Mouse (Mus musculus) midbrain, postnatal 0 days (tissue): ENCODE data around the gene Usp47. TPM values are rescaled to one million over a fixed set of nuclear protein-coding genes. Genes with fewer than 3 reads are reported as not detected.

Experiments used
- ATAC-seq: fragments of 200-750 bp; cut with Nextera tagmentation; 2 replicates; pipeline ENCODE4 v1.8.0; 2017; ENCODE audit warnings: moderate number of reproducible peaks, mild to moderate bottlenecking, moderate TSS enrichment, moderate library complexity; ENCODE audit not compliant: low FRiP score
- DNase-seq: peaks from one replicate; pipeline ENCODE4 v3.0.0-alpha.2; 2015; ENCODE audit warnings: low spot score
- H3K27ac ChIP-seq: fragments of 300-500 bp; sonication (generic); 2 replicates; pipeline ENCODE4 v1.5.1; 2014; ENCODE audit warnings: low read depth, mild to moderate bottlenecking, low read length, mixed read lengths
- H3K27me3 ChIP-seq: fragments of 300-500 bp; sonication (generic); 2 replicates; pipeline ENCODE4 v1.6.1; 2014; ENCODE audit warnings: low read length, control low read depth, mixed read lengths; ENCODE audit not compliant: insufficient read depth
- H3K36me3 ChIP-seq: fragments of 300-500 bp; sonication (generic); 2 replicates; pipeline ENCODE4 v1.6.1; 2014; ENCODE audit warnings: low read length, control low read depth, mixed read lengths; ENCODE audit not compliant: insufficient read depth
- H3K4me1 ChIP-seq: fragments of 300-500 bp; sonication (generic); 2 replicates; pipeline ENCODE4 v1.6.1; 2014; ENCODE audit warnings: mild to moderate bottlenecking, control low read depth, antibody characterized with exemption, low read length, mixed read lengths; ENCODE audit not compliant: insufficient read depth
- H3K4me2 ChIP-seq: fragments of 300-500 bp; sonication (generic); 2 replicates; pipeline ENCODE4 v1.6.1; 2014; ENCODE audit warnings: low read depth, mild to moderate bottlenecking, low read length, mixed read lengths; ENCODE audit not compliant: poor library complexity, severe bottlenecking
- H3K4me3 ChIP-seq: fragments of 300-500 bp; sonication (generic); 2 replicates; pipeline ENCODE4 v1.5.1; 2014; ENCODE audit warnings: low read depth, mild to moderate bottlenecking, low read length, moderate library complexity
- H3K9ac ChIP-seq: fragments of 300-500 bp; sonication (generic); replicated peaks from 2 replicates; pipeline ENCODE4 v1.6.1; 2014; ENCODE audit warnings: mild to moderate bottlenecking, low read length, moderate library complexity, mixed read lengths; ENCODE audit not compliant: poor library complexity, severe bottlenecking
- H3K9me3 ChIP-seq: fragments of 300-500 bp; sonication (generic); 2 replicates; pipeline ENCODE4 v1.6.1; 2016; ENCODE audit warnings: low read length, control low read depth
- CTCF ChIP-seq: IDR thresholded peaks from 2 replicates; pipeline ENCODE4 v1.5.1; 2016; ENCODE audit warnings: antibody characterized with exemption, mild to moderate bottlenecking
- WGBS: fragments of 180-500 bp; shearing (Covaris S2); extraction: QIAGEN DNeasy Blood & Tissue Kit; methylation state at CpG from one replicate; pipeline ENCODE4 v1.1.7; 2014; 5-methylcytosine and 5-hydroxymethylcytosine counted together
- polyA plus RNA-seq: library from polyadenylated mRNA; unstranded; fragments of >200 nt; fragmentation: Nextera tagmentation; extraction: Ambion mirVana; gene quantifications from 2 replicates; pipeline ENCODE4 v1.2.1, GENCODE M21; 2015
- total RNA-seq: library from RNA; depleted of rRNA; stranded (reverse); fragments of >200 nt; gene quantifications from 2 replicates; pipeline ENCODE4 v1.2.3, GENCODE M21; 2014

Usp47 gene
- total and polyA plus RNA-seq, 2 experiments from 2014 or later: 52.2 to 79.0 TPM

DNA sequence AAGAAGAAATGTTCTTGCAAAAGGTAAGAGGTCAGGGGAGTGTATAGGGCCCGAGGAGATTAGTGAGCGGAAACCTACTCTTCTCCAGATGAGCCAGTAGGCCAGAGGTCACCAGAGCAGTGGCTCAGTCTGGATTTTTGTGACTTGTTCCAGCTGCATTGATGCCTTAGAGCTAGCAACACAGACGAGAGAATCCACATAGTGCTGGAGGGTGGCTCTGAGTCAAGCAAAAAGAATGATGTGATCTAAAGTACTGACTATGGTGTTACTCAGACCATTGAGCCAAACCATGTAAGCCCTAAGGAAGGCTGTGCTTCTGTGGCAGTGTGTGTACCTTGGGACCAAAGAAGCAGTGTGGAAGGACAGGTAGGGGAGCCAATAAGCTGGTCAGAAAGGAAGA is 36.4 kb upstream of the Usp47 start:
- DNase-seq (no peak), ATAC-seq (no peak)
- Histone ChIP-seq H3K27ac (no peak overlapping the region), H3K9ac (no peak overlapping the region), H3K27me3 (no peaks in the 10 kb centered on the region), H3K4me2 (no peak overlapping the region), H3K4me3 (no peak overlapping the region), H3K4me1 (no peaks in the 10 kb centered on the region), H3K9me3 (no peaks in the 10 kb centered on the region), H3K36me3 (no peaks in the 10 kb centered on the region)
- no peak for TF ChIP-seq CTCF
- 81% methylated on average over 3 of the region's 3 CpGs for WGBS

DNA sequence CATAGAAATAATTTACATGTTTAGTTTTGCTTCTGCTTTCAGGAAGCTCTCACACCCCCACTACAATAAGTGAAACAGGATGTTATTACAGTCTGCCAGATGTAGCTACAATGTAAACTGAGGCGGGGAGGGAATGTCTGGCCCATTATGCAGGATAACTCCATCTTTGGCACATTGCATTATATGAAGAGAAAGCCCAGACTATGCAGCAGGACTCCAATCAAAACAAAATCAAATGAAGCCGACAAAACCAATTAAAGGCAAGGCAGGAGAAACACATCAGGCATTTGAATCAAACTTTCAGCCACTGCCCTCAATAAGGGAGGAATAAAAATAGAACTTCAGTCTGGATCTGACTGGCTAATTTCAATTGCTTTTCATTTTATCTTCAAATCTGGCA is 25.9 kb upstream of the Usp47 start:
- Histone ChIP-seq H3K4me1 (no peaks in the 10 kb centered on the region), H3K36me3 (no peaks in the 10 kb centered on the region), H3K27ac (no peak overlapping the region), H3K4me3 (no peak overlapping the region), H3K27me3 (no peaks in the 10 kb centered on the region), H3K4me2 (no peak overlapping the region), H3K9ac (no peak overlapping the region), H3K9me3 (no peaks in the 10 kb centered on the region)
- 81% methylated on average over 2 of the region's 2 CpGs for whole genome bisulfite sequencing
- DNase-seq (no peak), ATAC-seq (no peak)
- no peak for TF ChIP-seq CTCF

DNA sequence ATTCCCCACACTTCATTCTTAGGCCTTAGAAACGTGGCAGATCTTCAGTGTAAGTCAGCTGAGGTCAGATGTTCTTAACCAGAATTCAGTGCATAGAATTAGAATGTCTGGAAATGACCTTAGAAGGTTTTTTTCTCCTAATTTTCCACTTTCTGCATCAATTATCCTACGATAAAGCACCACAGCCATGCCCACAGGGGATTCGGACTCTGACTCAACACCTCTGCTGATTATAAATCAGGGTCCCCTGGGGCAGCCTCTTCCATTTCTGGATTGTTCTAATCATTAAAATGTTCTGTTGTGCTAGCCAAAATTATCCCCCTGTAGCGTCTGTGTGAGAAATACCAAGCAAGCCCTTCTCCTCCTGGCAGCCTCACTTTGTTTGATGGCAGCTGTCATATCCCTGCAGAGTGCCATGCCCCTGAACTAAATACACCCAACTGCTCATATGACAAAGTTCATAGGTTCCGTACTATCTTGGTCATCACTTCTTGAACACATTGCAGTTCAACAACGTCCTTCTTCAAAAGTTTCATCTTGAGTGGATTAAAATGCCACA is 24.8 kb upstream of the Usp47 start:
- Histone ChIP-seq H3K36me3 (no peaks in the 10 kb centered on the region), H3K9ac (no peak overlapping the region), H3K4me2 (no peak overlapping the region), H3K9me3 (no peaks in the 10 kb centered on the region), H3K4me3 (no peak overlapping the region), H3K27ac (no peak overlapping the region), H3K27me3 (no peaks in the 10 kb centered on the region), H3K4me1 (no peaks in the 10 kb centered on the region)
- WGBS: 56% methylated on average over 6 of the region's 6 CpGs
- no peak for TF ChIP-seq CTCF
- ATAC-seq (no peak), DNase-seq (no peak)

DNA sequence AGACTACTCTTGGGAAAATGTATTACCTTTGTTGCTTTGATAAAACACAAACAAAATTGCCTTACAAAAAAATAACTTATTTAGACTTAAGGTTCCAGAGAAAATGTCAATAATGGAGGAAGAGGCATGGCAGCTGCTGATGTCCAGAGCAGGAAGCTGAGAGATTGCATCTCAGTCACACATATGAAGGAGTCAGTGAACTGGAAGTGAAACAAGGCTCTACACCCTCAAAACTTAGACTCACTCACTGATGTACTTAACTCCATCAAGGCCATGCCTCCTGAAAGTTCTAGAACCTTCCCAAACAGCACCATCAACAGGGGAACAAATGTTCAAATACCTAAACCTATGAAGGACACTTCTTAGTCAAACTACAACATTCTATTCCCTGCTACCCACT is 23.9 kb upstream of the Usp47 start:
- no peak overlapping the region for H3K27ac ChIP-seq
- no peaks in the 10 kb centered on the region for H3K27me3 ChIP-seq
- no peak overlapping the region for H3K4me3 ChIP-seq
- DNase-seq: no peak
- no peaks in the 10 kb centered on the region for H3K36me3 ChIP-seq
- no peak for ATAC-seq
- no peak for TF ChIP-seq CTCF
- no peak overlapping the region for H3K4me2 ChIP-seq
- no peaks in the 10 kb centered on the region for H3K9me3 ChIP-seq
- no peak overlapping the region for H3K9ac ChIP-seq
- H3K4me1 ChIP-seq: no peaks in the 10 kb centered on the region

DNA sequence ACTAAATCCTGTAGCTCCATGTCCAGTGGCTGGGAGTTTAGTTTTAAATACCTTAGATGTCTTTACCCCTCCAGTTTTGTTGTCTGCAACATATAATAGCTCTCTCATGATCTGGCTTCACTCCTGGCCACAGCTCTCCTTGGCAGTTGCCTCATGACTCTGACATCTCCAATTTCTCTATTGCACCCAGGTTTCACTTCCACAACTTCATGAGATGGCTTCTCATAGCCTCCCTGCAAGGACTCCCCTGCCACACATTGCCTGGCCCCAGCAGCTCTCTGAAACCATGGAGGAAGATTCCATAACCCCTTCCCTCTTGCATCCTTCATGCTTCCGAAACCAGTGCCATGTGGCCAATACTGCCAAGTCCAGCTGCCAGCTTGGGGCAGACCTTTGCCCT is 23.1 kb upstream of the Usp47 start:
- Histone ChIP-seq H3K4me2 (no peak overlapping the region), H3K9me3 (no peaks in the 10 kb centered on the region), H3K27ac (no peak overlapping the region), H3K4me1 (no peaks in the 10 kb centered on the region), H3K36me3 (no peaks in the 10 kb centered on the region), H3K27me3 (no peaks in the 10 kb centered on the region), H3K4me3 (no peak overlapping the region), H3K9ac (no peak overlapping the region)
- TF ChIP-seq CTCF: no peak
- ATAC-seq (no peak), DNase-seq (no peak)
- 91% methylated on average over 1 of the region's 1 CpGs for WGBS

DNA sequence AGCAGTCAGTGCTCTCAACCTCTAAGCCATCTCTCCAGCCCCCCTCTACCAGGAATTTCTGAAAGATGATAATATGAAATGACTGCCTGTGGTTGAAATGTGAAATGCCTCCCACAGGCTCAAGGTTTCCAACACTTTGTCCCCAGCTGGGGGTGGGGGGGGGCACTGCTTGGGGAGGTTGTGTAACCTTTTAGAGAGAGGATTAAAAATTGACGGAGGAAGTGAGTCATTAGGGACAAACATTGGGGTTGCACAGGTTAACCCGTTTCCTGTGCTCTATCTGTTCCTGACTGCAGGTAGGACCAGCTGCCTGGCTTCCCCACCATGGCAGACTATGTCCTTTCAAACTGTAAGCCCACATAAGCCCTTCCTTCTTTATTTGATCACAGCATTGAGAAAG is 12.8 kb upstream of the Usp47 start:
- no peaks in the 10 kb centered on the region for H3K36me3 ChIP-seq
- no peak for DNase-seq
- ATAC-seq: no peak
- WGBS: 72% methylated on average over 2 of the region's 2 CpGs
- H3K4me3 ChIP-seq: no peak overlapping the region
- no peak overlapping the region for H3K27ac ChIP-seq
- H3K4me2 ChIP-seq: no peak overlapping the region
- no peak for TF ChIP-seq CTCF
- H3K9ac ChIP-seq: no peak overlapping the region
- no peaks in the 10 kb centered on the region for H3K27me3 ChIP-seq
- H3K9me3 ChIP-seq: no peaks in the 10 kb centered on the region
- no peaks in the 10 kb centered on the region for H3K4me1 ChIP-seq
